Mouse (Mus musculus) bone marrow macrophage, adult 2 months (primary cell): Measurements from ENCODE around the gene Pomgnt2.

Source experiments
- CTCF ChIP-seq: IDR thresholded peaks from 2 replicates; pipeline ENCODE4 v1.5.1; 2012; ENCODE audit warnings: low read depth, mild to moderate bottlenecking, low read length, moderate library complexity
- POLR2A ChIP-seq: IDR thresholded peaks from 2 replicates; pipeline ENCODE4 v1.6.1; 2012; ENCODE audit warnings: mild to moderate bottlenecking, low read depth, low read length, borderline replicate concordance

DNA sequence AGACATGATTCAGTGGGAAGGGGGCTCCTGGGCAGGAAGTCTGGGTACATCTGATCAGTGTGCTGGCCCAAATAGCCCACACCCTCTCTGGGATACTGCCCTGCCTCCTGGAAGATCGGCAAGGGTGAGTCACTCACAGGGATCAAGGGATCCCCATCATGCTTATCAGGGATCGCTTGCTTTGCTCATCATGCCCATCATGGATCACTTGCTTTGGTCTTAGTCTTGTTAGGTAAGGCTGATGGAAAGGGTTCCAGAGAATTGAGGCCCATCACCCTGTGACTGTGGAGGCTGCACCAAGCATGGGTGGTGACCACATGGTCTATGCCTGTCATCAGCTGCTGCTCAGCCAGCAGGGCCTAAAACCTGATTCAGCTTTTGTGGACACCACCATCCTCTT is 21.6 kb downstream of the Pomgnt2 start:
- no peak for TF ChIP-seq CTCF
- no peak for TF ChIP-seq POLR2A
